Mouse (Mus musculus) intestine, embryonic 16.5 days (tissue): ENCODE measurements around the gene AC170998.1. TPM values are rescaled to one million over a fixed set of nuclear protein-coding genes. Genes with fewer than 3 reads are reported as not detected.
"Not testable (repeated sequence)": the region's sequence is repeated elsewhere in the genome, so short reads cannot be mapped to it uniquely, and the experiment has no call there.

Source experiments
- ATAC-seq: fragments of 200-750 bp; cut with Nextera tagmentation; 2 replicates; pipeline ENCODE4 v1.8.0; 2017; ENCODE audit warnings: moderate TSS enrichment, moderate library complexity
- H3K27ac ChIP-seq: fragments of 300-500 bp; sonication (generic); 2 replicates; pipeline ENCODE4 v1.5.1; 2014; ENCODE audit warnings: mild to moderate bottlenecking, low read length
- H3K27me3 ChIP-seq: fragments of 300-500 bp; sonication (generic); replicated peaks from 2 replicates; pipeline ENCODE4 v1.6.1; 2014; ENCODE audit warnings: low read length, control low read depth, mixed read lengths; ENCODE audit not compliant: control insufficient read depth, insufficient read depth
- H3K36me3 ChIP-seq: fragments of 300-500 bp; sonication (generic); 2 replicates; pipeline ENCODE4 v1.6.1; 2014; ENCODE audit warnings: low read length, control low read depth; ENCODE audit not compliant: control insufficient read depth, insufficient read depth
- H3K4me1 ChIP-seq: fragments of 300-500 bp; sonication (generic); 2 replicates; pipeline ENCODE4 v1.6.1; 2014; ENCODE audit warnings: low read length, control low read depth, mixed read lengths; ENCODE audit not compliant: control insufficient read depth, insufficient read depth
- H3K4me2 ChIP-seq: fragments of 300-500 bp; sonication (generic); 2 replicates; pipeline ENCODE4 v1.6.1; 2014; ENCODE audit warnings: low read depth, low read length, control low read depth
- H3K4me3 ChIP-seq: fragments of 300-500 bp; sonication (generic); 2 replicates; pipeline ENCODE4 v1.5.1; 2014; ENCODE audit warnings: mild to moderate bottlenecking, low read length
- H3K9ac ChIP-seq: fragments of 300-500 bp; sonication (generic); 2 replicates; pipeline ENCODE4 v1.6.1; 2014; ENCODE audit warnings: low read depth, low read length
- H3K9me3 ChIP-seq: fragments of 300-500 bp; sonication (generic); 2 replicates; pipeline ENCODE4 v1.6.1; 2016; ENCODE audit warnings: low read length, control low read depth; ENCODE audit not compliant: control insufficient read depth
- WGBS: fragments of 180-500 bp; shearing (Covaris S2); extraction: QIAGEN DNeasy Blood & Tissue Kit; methylation state at CpG from one replicate; pipeline ENCODE4 v1.1.7; 2014; 5-methylcytosine and 5-hydroxymethylcytosine counted together
- polyA plus RNA-seq: library from polyadenylated mRNA; unstranded; fragments of >200 nt; fragmentation: Nextera tagmentation; extraction: Ambion mirVana; gene quantifications from 2 replicates; pipeline ENCODE4 v1.2.1, GENCODE M21; 2015

Gene AC170998.1
- polyA plus RNA-seq, 1 experiment from 2014 or later, result 2.1 TPM

DNA sequence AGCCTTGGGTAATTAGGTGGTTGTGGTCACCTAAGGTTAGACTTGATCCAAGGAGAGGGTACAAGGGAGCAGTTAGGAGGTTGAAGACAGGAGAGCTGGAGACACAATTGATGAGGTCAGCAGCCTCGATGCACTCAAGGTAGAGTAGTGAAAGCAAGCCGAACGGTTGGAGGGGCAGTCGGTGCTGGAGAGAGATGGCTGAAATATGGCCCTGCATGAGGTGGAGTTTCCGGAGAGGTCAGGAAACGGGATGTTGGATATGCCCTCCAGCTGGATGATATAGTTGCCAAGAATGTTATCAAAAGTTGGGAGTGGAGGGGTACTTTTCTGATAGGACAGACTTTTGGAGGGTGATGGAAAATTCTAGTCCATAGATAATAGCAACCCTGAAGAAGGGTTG lies 13.6 kb upstream of the AC170998.1 start:
- Histone ChIP-seq H3K9me3 (no peaks in the 10 kb centered on the region), H3K36me3 (peaks cover 14% of the 10 kb centered on the region), H3K27me3 (no peaks in the 10 kb centered on the region), H3K4me3 (no peak overlapping the region), H3K9ac (no peak overlapping the region), H3K4me1 (peaks cover 43% of the 10 kb centered on the region), H3K4me2 (no peak overlapping the region), H3K27ac (no peak overlapping the region)
- no peak for ATAC-seq
- WGBS, result 63% methylated on average over 6 of the region's 6 CpGs

DNA sequence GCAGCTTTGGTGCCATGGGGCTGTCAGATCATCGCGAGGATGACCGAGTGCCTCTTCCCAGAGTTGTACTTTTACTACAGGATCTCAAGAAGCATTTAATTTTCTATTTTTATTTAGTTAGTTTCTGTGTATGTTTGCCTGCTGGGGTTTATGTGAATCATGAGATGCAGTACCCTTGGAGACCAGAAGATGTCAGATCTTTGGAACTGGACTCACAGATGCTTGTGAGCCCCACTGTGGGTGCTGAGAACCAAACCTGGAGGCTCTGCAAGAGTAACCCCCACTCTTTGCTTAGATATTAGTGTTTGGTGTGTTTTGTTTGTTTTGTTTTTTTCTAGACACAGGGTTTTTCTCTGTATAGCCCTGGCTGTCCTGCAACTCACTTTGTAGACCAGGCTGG lies 11.9 kb upstream of the AC170998.1 start:
- H3K4me1 ChIP-seq, result peaks cover 36% of the 10 kb centered on the region

DNA sequence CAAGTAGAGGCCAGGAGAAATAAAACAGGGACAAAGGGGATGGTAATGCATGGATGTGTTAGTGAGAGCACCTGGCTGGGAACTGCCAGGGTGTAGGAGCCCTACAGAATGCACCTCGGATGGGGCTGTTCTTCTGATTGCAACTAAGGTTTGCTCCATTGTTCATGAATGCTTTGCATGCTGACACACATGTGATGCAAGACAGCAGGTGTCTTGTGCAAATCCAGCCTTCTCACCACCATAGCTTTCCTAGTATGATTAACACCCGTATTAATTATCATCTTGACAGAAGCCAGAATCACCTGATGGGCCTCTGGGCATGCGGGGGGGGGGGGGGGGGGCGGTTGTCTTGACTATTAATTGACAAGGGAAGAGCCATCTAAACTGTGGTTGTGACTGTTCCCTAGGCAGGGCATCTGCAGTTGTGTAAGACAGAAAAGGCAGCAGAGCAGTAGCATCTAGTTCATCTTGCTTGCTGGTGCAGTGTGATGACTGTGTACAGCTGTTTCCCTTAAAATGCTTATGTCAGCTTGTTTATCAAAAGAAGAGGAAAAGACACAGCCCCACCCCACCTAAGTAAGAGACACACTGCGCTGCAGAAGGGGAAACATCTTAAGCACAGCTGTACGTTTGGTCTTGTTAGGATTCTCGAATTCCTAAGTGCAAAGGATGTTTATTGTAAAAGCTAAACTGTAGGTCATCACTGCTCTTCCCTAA lies 9.9 kb upstream of the AC170998.1 start:
- H3K4me3 ChIP-seq, result no peak overlapping the region
- no peaks in the 10 kb centered on the region for H3K9me3 ChIP-seq
- peak; percentile 47 for ATAC-seq
- peak overlapping the region; percentile 45; the same call in 1 of the 2 replicates for H3K27ac ChIP-seq
- peaks cover 21% of the 10 kb centered on the region for H3K36me3 ChIP-seq
- H3K27me3 ChIP-seq, result no peaks in the 10 kb centered on the region
- 50% methylated on average over 7 of the region's 7 CpGs for WGBS
- no peak overlapping the region for H3K4me2 ChIP-seq
- no peak overlapping the region for H3K9ac ChIP-seq
- H3K4me1 ChIP-seq, result peaks cover 26% of the 10 kb centered on the region

More for the DNA sequence above, 11.9 kb upstream of the AC170998.1 start:
- no peaks in the 10 kb centered on the region for H3K27me3 ChIP-seq
- H3K4me3 ChIP-seq, result no peak overlapping the region
- no peak overlapping the region for H3K27ac ChIP-seq
- ATAC-seq, result no peak
- H3K36me3 ChIP-seq, result peaks cover 17% of the 10 kb centered on the region
- no peak overlapping the region for H3K9ac ChIP-seq
- no peak overlapping the region for H3K4me2 ChIP-seq
- 93% methylated on average over 3 of the region's 3 CpGs for WGBS
- H3K9me3 ChIP-seq, result no peaks in the 10 kb centered on the region

DNA sequence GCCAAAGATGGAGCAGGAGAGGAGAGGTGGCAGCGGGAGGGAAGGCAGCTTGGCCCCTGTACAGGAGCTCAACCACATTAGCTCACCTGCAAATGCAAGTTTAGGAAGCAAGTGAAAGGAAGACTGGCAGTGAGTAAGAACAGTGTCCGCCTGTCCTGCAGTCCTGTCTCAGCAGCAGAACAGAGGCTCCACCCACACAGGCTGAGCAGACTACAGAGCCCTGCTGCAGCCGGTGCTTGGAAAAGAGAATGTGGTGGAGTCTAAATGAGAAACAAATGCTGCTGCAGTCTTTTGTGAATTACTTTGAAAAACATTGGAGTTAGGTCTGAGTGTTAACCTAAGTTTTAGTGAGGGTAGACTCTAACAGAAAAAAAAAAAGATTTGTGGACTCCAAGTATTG lies 8.3 kb upstream of the AC170998.1 start:
- Histone ChIP-seq H3K9ac (no peak overlapping the region), H3K4me3 (no peak overlapping the region), H3K9me3 (no peaks in the 10 kb centered on the region), H3K4me2 (no peak overlapping the region), H3K36me3 (peaks cover 25% of the 10 kb centered on the region), H3K27ac (peak overlapping the region; percentile 33; the same call in 1 of the 2 replicates), H3K4me1 (peaks cover 14% of the 10 kb centered on the region; the same call in 1 of the 2 replicates), H3K27me3 (no peaks in the 10 kb centered on the region)
- 52% methylated on average over 3 of the region's 3 CpGs for WGBS
- no peak for ATAC-seq

DNA sequence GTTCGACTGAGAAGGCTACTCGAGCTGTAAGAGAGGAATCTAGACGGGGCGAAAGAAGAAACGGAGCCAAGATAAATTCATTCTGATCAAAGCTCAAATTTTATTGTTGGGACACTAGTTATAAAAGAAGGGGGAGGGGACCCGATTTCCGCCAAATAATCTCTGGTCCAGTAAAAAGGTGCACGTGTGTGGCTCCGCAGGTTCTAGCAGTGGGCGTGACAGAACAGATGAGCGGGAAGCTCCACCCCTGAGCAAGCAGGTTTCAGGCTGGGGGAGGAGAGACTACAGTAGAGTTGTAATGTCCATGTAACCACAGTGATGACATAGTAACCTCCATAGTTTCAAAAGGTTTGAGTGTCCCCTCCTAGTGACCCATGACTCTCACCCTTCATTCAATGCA lies 1.6 kb downstream of the AC170998.1 start:
- H3K4me2 ChIP-seq, H3K4me1 ChIP-seq, H3K9me3 ChIP-seq, H3K9ac ChIP-seq, ATAC-seq, H3K27ac ChIP-seq, H3K27me3 ChIP-seq, H3K4me3 ChIP-seq: not testable (repeated sequence)
- peaks cover 33% of the 10 kb centered on the region for H3K36me3 ChIP-seq
- WGBS, result 70% methylated on average over 11 of the region's 11 CpGs

DNA sequence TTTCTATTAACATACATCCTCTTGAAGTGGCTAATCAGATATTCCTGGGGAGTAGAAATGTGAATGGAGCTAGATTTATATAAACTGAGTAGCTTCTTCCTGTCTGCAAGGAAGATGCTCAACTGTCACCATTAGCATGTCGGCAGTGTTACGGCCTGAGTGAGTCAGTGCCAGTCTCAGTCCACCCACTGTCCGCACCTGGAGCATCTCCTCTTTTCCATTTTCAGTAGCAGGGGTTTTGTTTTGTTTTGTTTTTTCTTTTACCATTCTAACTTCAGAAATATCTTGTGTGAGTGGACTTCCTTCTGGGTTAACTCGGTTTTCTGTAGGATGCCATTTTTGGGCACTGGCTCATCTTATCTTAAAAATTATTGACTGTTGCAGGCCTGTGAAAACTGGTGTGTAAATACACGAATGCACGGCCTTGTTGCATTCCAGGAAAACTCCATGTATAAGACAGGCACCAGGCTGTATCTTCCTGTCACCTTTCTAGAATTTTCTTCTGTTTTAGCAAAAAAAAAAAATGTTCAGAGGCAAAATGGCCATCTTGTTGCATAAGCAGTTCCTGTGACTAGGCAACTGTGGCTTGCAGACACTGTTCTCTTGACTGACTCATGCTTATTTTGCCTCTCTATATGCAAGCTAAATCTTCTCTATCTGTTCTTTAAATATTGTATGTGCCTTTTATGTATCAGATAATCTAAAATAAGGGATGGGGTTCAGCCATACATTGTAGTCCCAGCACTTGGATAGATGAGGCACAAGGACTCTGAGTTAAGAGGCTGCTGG lies 9.6 kb downstream of the AC170998.1 start:
- Histone ChIP-seq H3K27ac (no peak overlapping the region), H3K4me1 (peaks cover 2% of the 10 kb centered on the region; the same call in 1 of the 2 replicates), H3K9ac (no peak overlapping the region), H3K4me2 (no peak overlapping the region), H3K36me3 (peaks cover 16% of the 10 kb centered on the region), H3K9me3 (no peaks in the 10 kb centered on the region), H3K4me3 (no peak overlapping the region), H3K27me3 (no peaks in the 10 kb centered on the region)
- ATAC-seq, result no peak
- 81% methylated on average over 6 of the region's 6 CpGs for WGBS

DNA sequence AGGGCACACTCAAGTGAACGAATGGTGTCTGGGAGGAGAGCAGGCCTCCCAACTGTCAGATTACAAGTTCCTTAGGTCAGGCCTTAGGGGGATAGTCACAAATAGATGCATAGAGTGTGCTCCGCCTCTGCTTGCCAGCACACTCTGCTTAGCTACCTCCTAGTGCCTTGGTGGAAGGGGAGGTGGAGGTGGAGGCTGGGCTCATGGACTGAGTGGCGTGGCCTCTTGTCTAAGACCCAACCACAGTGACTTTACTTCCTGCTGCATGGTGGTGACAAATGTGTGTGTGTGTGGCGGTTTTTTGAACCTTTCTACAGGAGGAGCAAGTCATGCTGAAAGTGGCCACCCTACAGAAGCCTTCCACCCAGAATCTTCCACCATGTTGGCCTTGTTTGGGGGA lies 10.6 kb downstream of the AC170998.1 start:
- Histone ChIP-seq H3K4me1 (peaks cover 2% of the 10 kb centered on the region; the same call in 1 of the 2 replicates), H3K9me3 (no peaks in the 10 kb centered on the region), H3K4me3 (no peak overlapping the region), H3K27me3 (no peaks in the 10 kb centered on the region), H3K9ac (no peak overlapping the region), H3K36me3 (peaks cover 14% of the 10 kb centered on the region), H3K27ac (no peak overlapping the region), H3K4me2 (no peak overlapping the region)
- ATAC-seq, result no peak
- WGBS, result 81% methylated on average over 4 of the region's 4 CpGs

DNA sequence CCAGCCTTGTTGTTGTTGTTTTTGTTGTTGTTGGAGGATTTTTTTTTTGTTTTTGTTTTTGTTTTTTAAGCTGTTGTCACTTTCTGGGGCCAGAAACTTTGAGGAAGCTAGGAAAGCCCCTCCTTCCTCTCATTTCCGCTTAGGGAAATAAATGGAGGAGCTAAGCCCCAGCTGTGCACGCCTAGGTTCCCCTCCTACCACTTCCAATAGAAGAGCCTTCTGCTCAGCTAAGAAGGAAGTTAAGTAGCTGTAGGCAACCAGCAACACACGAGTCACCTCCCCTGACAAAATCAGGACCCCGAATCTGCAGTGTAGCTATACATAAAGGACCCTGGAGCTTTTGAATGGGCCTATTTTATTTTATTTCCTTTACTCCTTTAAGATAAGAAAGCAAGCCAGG lies 12.1 kb downstream of the AC170998.1 start:
- no peak overlapping the region for H3K4me3 ChIP-seq
- no peak for ATAC-seq
- H3K36me3 ChIP-seq, result peaks cover 17% of the 10 kb centered on the region
- no peak overlapping the region for H3K27ac ChIP-seq
- no peak overlapping the region for H3K9ac ChIP-seq
- no peaks in the 10 kb centered on the region for H3K27me3 ChIP-seq
- H3K4me1 ChIP-seq, result peaks cover 2% of the 10 kb centered on the region; the same call in 1 of the 2 replicates
- 82% methylated on average over 4 of the region's 4 CpGs for WGBS
- H3K9me3 ChIP-seq, result no peaks in the 10 kb centered on the region
- H3K4me2 ChIP-seq, result no peak overlapping the region

DNA sequence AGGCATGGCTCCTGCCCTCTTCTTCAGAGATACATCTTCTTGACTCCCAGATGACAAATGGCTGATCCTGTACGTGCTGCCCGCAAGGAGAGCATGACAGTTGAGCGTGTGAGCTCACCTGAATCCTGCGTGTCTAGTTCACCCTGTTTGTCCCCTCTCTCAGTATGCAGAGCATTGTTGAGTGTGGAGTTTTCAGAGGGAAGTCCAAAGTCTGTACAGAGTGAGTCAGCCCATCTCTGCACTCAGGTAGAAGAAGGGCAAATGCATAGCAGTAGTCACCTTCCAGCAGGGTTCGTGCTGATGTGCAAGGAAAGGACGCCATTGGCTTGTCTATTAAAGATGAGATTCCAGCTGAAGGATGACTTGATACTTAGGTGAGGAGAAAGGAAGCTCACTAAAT lies 13.4 kb downstream of the AC170998.1 start:
- H3K36me3 ChIP-seq, result peaks cover 27% of the 10 kb centered on the region
- no peak overlapping the region for H3K4me2 ChIP-seq
- H3K4me3 ChIP-seq, result no peak overlapping the region
- no peaks in the 10 kb centered on the region for H3K9me3 ChIP-seq
- peaks cover 2% of the 10 kb centered on the region; the same call in 1 of the 2 replicates for H3K4me1 ChIP-seq
- WGBS, result 81% methylated on average over 6 of the region's 6 CpGs
- no peaks in the 10 kb centered on the region for H3K27me3 ChIP-seq
- no peak overlapping the region for H3K9ac ChIP-seq
- ATAC-seq, result peak; percentile 76; the same call in 1 of the 2 replicates
- no peak overlapping the region for H3K27ac ChIP-seq
